Mouse (Mus musculus): Measurements from ENCODE around the gene Ppp1r3f. TPM values are rescaled to one million over a fixed set of nuclear protein-coding genes. Genes with fewer than 3 reads are reported as not detected.
A peak's percentile ranks its signal among the peaks of the same experiment; 100 is the strongest.

The Ppp1r3f gene
- polyA plus RNA-seq (2016; fragmentation: Nextera tagmentation; extraction: Ambion mirVana), result 1.9 and 2.4 TPM in 2 replicates

GRCm38 (mm10) chrX:7574087-7574884, at the start of gene Ppp1r3f:
Gene Ppp1r3f (minus strand): TSS chrX:7574283.
- H3K4me2 ChIP-seq, result peak within 1 kb of the TSS; percentile 62
- H3K9me3 ChIP-seq, result 0 out of 2 replicates have a peak, but pooled peaks cover 4% of the 10 kb centered on the region
- no peaks in the 10 kb centered on the region for H3K36me3 ChIP-seq
- peak within 1 kb of the TSS; percentile 81; the same call in 1 of the 2 replicates for H3K27ac ChIP-seq
- peaks cover 12% of the 10 kb centered on the region for H3K4me1 ChIP-seq (replicated peaks)
- H3K27me3 ChIP-seq, result no peaks in the 10 kb centered on the region
- H3K4me3 ChIP-seq (replicated peaks), result peak within 1 kb of the TSS; percentile 58
- WGBS, result 18% methylated on average over 65 of the region's 65 CpGs
- peak; percentile 98 for ATAC-seq (ENCODE audit: insufficient number of reproducible peaks, insufficient read depth, low FRiP score, low TSS enrichment, low read depth)
- peak within 1 kb of the TSS; percentile 74 for H3K9ac ChIP-seq (replicated peaks)

- 82% methylated on average over 12 of the region's 12 CpGs for WGBS
- H3K36me3 ChIP-seq, result no peaks in the 10 kb centered on the region
- no peak overlapping the region for H3K9ac ChIP-seq (replicated peaks)
- no peak overlapping the region for H3K4me3 ChIP-seq (replicated peaks)
- H3K27ac ChIP-seq, result no peak overlapping the region
- H3K4me1 ChIP-seq (replicated peaks), result no peaks in the 10 kb centered on the region
- H3K9me3 ChIP-seq, result no peaks in the 10 kb centered on the region
- H3K4me2 ChIP-seq, result no peak overlapping the region
- ATAC-seq (ENCODE audit: insufficient number of reproducible peaks, insufficient read depth, low FRiP score, low TSS enrichment, low read depth), result no peak
- no peaks in the 10 kb centered on the region for H3K27me3 ChIP-seq
These were observed 43.9 kb upstream of the Ppp1r3f start for GRCm38 (mm10) chrX:7617889-7618551.

GRCm38 (mm10) chrX:7610536-7611258, 36.6 kb upstream of the Ppp1r3f start:
- ATAC-seq (ENCODE audit: insufficient number of reproducible peaks, insufficient read depth, low FRiP score, low TSS enrichment, low read depth), result no peak
- Histone ChIP-seq H3K4me3 (replicated peaks) (peak overlapping the region; percentile 37), H3K9me3 (no peaks in the 10 kb centered on the region), H3K4me1 (replicated peaks) (no peaks in the 10 kb centered on the region), H3K9ac (replicated peaks) (no peak overlapping the region; the same call in 1 of the 2 replicates), H3K27me3 (peaks cover 18% of the 10 kb centered on the region), H3K4me2 (peak overlapping the region; percentile 67), H3K36me3 (no peaks in the 10 kb centered on the region), H3K27ac (no peak overlapping the region)
- WGBS, result 19% methylated on average over 26 of the region's 26 CpGs

- Histone ChIP-seq H3K4me3 (replicated peaks) (peak overlapping the region; percentile 37), H3K27ac (no peak overlapping the region), H3K27me3 (peaks cover 18% of the 10 kb centered on the region), H3K9ac (replicated peaks) (no peak overlapping the region), H3K4me1 (replicated peaks) (no peaks in the 10 kb centered on the region), H3K4me2 (peak overlapping the region; percentile 67), H3K36me3 (no peaks in the 10 kb centered on the region), H3K9me3 (no peaks in the 10 kb centered on the region)
- WGBS, result 27% methylated on average over 21 of the region's 21 CpGs
- no peak for ATAC-seq (ENCODE audit: insufficient number of reproducible peaks, insufficient read depth, low FRiP score, low TSS enrichment, low read depth)
These were observed 36.0 kb upstream of the Ppp1r3f start for GRCm38 (mm10) chrX:7610035-7610434.

GRCm38 (mm10) chrX:7606783-7607182, 32.7 kb upstream of the Ppp1r3f start, which contains the start of gene Cacna1f:
Gene Cacna1f (plus strand): TSS chrX:7607083.
- H3K9me3 ChIP-seq, result no peaks in the 10 kb centered on the region
- H3K4me2 ChIP-seq, result no peak within 1 kb of the TSS
- H3K27me3 ChIP-seq, result peaks cover 18% of the 10 kb centered on the region
- no peak within 1 kb of the TSS for H3K9ac ChIP-seq (replicated peaks)
- ATAC-seq (ENCODE audit: insufficient number of reproducible peaks, insufficient read depth, low FRiP score, low TSS enrichment, low read depth), result no peak
- no peaks in the 10 kb centered on the region for H3K36me3 ChIP-seq
- no peak within 1 kb of the TSS for H3K27ac ChIP-seq
- no peak within 1 kb of the TSS for H3K4me3 ChIP-seq (replicated peaks)
- WGBS, result 75% methylated on average over 6 of the region's 6 CpGs
- no peaks in the 10 kb centered on the region for H3K4me1 ChIP-seq (replicated peaks)

GRCm38 (mm10) chrX:7605575-7605941, 31.5 kb upstream of the Ppp1r3f start:
- peak; percentile 49 for ATAC-seq (ENCODE audit: insufficient number of reproducible peaks, insufficient read depth, low FRiP score, low TSS enrichment, low read depth)
- Histone ChIP-seq H3K4me1 (replicated peaks) (no peaks in the 10 kb centered on the region), H3K36me3 (no peaks in the 10 kb centered on the region), H3K4me2 (no peak overlapping the region), H3K27me3 (peaks cover 8% of the 10 kb centered on the region; the same call in 1 of the 2 replicates), H3K9me3 (no peaks in the 10 kb centered on the region), H3K27ac (no peak overlapping the region), H3K9ac (replicated peaks) (no peak overlapping the region), H3K4me3 (replicated peaks) (no peak overlapping the region)
- 35% methylated on average over 8 of the region's 8 CpGs for WGBS

- H3K9ac ChIP-seq (replicated peaks), result no peak within 1 kb of the TSS; the same call in 1 of the 2 replicates
- ATAC-seq (ENCODE audit: insufficient number of reproducible peaks, insufficient read depth, low FRiP score, low TSS enrichment, low read depth), result peak; percentile 88
- H3K9me3 ChIP-seq, result no peaks in the 10 kb centered on the region
- no peak within 1 kb of the TSS for H3K27ac ChIP-seq
- H3K27me3 ChIP-seq, result peaks cover 5% of the 10 kb centered on the region; the same call in 1 of the 2 replicates
- H3K4me1 ChIP-seq (replicated peaks), result no peaks in the 10 kb centered on the region
- 18% methylated on average over 28 of the region's 28 CpGs for WGBS
- H3K4me3 ChIP-seq (replicated peaks), result peak within 1 kb of the TSS; percentile 43
- H3K36me3 ChIP-seq, result no peaks in the 10 kb centered on the region
- peak within 1 kb of the TSS; percentile 54 for H3K4me2 ChIP-seq
These were observed 30.9 kb upstream of the Ppp1r3f start, which contains the start of gene Ccdc22 for GRCm38 (mm10) chrX:7604879-7605574. Gene Ccdc22 (minus strand): TSS chrX:7605517.

GRCm38 (mm10) chrX:7604004-7604403, 29.9 kb upstream of the Ppp1r3f start:
- Histone ChIP-seq H3K27ac (no peak overlapping the region), H3K36me3 (peaks cover 5% of the 10 kb centered on the region; the same call in 1 of the 2 replicates), H3K9me3 (no peaks in the 10 kb centered on the region), H3K4me1 (replicated peaks) (no peaks in the 10 kb centered on the region), H3K27me3 (no peaks in the 10 kb centered on the region), H3K9ac (replicated peaks) (no peak overlapping the region), H3K4me3 (replicated peaks) (0 out of 2 replicates have a peak overlapping the region, but pooled peaks have one; percentile 43), H3K4me2 (peak overlapping the region; percentile 54)
- WGBS, result 88% methylated on average over 7 of the region's 7 CpGs
- no peak for ATAC-seq (ENCODE audit: insufficient number of reproducible peaks, insufficient read depth, low FRiP score, low TSS enrichment, low read depth)

- Histone ChIP-seq H3K4me3 (replicated peaks) (no peak overlapping the region), H3K9ac (replicated peaks) (no peak overlapping the region), H3K4me2 (no peak overlapping the region), H3K27me3 (no peaks in the 10 kb centered on the region), H3K36me3 (peaks cover 56% of the 10 kb centered on the region), H3K4me1 (replicated peaks) (no peaks in the 10 kb centered on the region), H3K9me3 (no peaks in the 10 kb centered on the region), H3K27ac (no peak overlapping the region)
- 91% methylated on average over 9 of the region's 9 CpGs for WGBS
- ATAC-seq (ENCODE audit: insufficient number of reproducible peaks, insufficient read depth, low FRiP score, low TSS enrichment, low read depth), result no peak
These were observed 21.3 kb upstream of the Ppp1r3f start for GRCm38 (mm10) chrX:7595371-7595770.

GRCm38 (mm10) chrX:7586356-7586755, 12.3 kb upstream of the Ppp1r3f start:
- Histone ChIP-seq H3K27ac (no peak overlapping the region), H3K4me3 (replicated peaks) (no peak overlapping the region), H3K9ac (replicated peaks) (no peak overlapping the region), H3K36me3 (peaks cover 9% of the 10 kb centered on the region; the same call in 1 of the 2 replicates), H3K27me3 (no peaks in the 10 kb centered on the region), H3K9me3 (no peaks in the 10 kb centered on the region), H3K4me2 (no peak overlapping the region), H3K4me1 (replicated peaks) (no peaks in the 10 kb centered on the region)
- ATAC-seq (ENCODE audit: insufficient number of reproducible peaks, insufficient read depth, low FRiP score, low TSS enrichment, low read depth), result no peak
- WGBS, result 96% methylated on average over 3 of the region's 5 CpGs

All from limb, embryonic 12.5 days (tissue).